Mouse (Mus musculus) ES-E14 (cell line): ENCODE data around the gene Mlh3.

Experiments
- HCFC1 ChIP-seq: IDR thresholded peaks from 2 replicates; pipeline ENCODE4 v1.6.1; 2012; ENCODE audit warnings: low read length, inconsistent platforms, borderline replicate concordance; ENCODE audit not compliant: insufficient read depth
- MAFK ChIP-seq: IDR thresholded peaks from 2 replicates; pipeline ENCODE4 v1.6.1; 2014; ENCODE audit warnings: mild to moderate bottlenecking, low read depth, low read length, inconsistent platforms; ENCODE audit not compliant: insufficient read depth
- ZC3H11A ChIP-seq: IDR thresholded peaks from 2 replicates; pipeline ENCODE4 v1.6.1; 2012; ENCODE audit warnings: low read depth, mild to moderate bottlenecking, inconsistent platforms, low read length, borderline replicate concordance

GRCm38 (mm10) chr12:85284996-85285395 is 14.6 kb upstream of the Mlh3 start:
- TF ChIP-seq HCFC1: no peak
- no peak for TF ChIP-seq MAFK
- no peak for TF ChIP-seq ZC3H11A
